Mouse (Mus musculus): Measurements from ENCODE around the gene Rubcn.

DNA sequence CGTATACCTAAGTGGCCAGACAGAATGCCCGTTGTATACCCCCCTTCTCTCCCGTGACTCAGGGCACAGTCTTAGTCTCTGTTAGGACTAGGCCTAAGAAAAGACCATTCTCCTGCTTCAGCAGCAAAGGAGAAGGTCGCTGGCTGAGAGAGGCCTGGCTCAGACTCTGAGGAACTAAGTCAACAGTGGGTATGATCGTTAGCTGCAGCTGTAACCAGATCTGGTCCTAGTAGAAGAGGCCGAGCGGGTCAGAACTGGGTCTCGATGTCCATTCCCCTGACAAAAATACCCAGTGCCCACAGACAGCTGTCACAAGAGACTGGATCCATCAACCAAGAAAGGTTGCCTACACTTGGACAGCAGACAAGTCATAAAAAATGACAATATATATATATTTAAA lies 54.1 kb downstream of the Rubcn start:
- TF ChIP-seq CTCF (IDR thresholded peaks at IDR 0.05; ENCODE audit: borderline replicate concordance, insufficient read depth, low read length): no peak
- no peak for TF ChIP-seq POLR2A (IDR thresholded peaks at IDR 0.05; ENCODE audit: low read depth, low read length)
